Mouse (Mus musculus) heart, postnatal 0 days (tissue): ENCODE measurements around the gene Mier2.

Source experiments
- CTCF ChIP-seq: IDR thresholded peaks from 2 replicates; pipeline ENCODE4 v1.5.1; 2016; ENCODE audit warnings: antibody characterized with exemption, control low read depth, low read depth
- EP300 ChIP-seq: IDR thresholded peaks from 2 replicates; pipeline ENCODE4 v1.6.1; 2016; ENCODE audit warnings: antibody characterized with exemption, low read depth

GRCm38 (mm10) chr10:79552531-79552930 lies 2.5 kb downstream of the Mier2 start:
- TF ChIP-seq EP300 (no peak), CTCF (no peak)
